10 mouse cellular contexts compared by ENCODE assay signal in the genomic region with DNA sequence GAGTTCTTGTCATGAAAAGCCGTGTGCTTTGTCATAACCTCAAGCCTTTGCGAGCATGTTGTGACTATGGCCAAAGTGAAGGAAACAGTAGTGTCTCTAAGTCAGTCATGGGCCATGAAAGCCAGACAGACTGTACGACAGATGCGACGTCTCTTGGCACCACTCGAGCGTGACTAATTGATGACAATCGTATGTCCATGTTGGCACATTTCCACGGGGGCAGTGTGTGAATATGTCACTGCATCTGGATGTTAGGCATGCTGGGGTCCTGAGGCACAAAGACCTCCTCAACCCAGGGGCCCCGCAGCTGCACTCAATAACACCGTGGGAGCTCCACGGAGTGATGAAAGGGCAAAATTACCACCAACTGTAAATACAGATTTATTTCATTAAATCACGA.
DNase-seq lines count a peak whose midpoint lies in the region; ATAC-seq and TF ChIP-seq lines count a peak whose summit lies in the region.
"Had no signal": no experiment of that assay in that cellular context is flagged by ENCODE, and none has a peak within 500 bp of the region (broad histone marks: within the 10 kb centered on the region; RNA-seq: fewer than 3 reads in every experiment).

No protein-coding gene starts in this region.

- no peak for TF ChIP-seq POLR2A in kidney, adult 2 months (IDR thresholded peaks at IDR 0.05; ENCODE audit: low read depth, low read length)

- no peak for TF ChIP-seq EP300 in liver, postnatal 0 days (IDR thresholded peaks at IDR 0.05; ENCODE audit: low read depth)

- H3K4me1 ChIP-seq in kidney, embryonic 16.5 days (ENCODE audit: insufficient read depth, low read length) = peaks cover 3% of the 10 kb centered on the region; the same call in 1 of the 2 replicates
- H3K4me1 ChIP-seq in kidney, adult 2 months (ENCODE audit: control insufficient read depth, insufficient read depth, low read length) = no peaks in the 10 kb centered on the region
- peaks cover 5% of the 10 kb centered on the region for H3K4me1 ChIP-seq in embryonic facial prominence, embryonic 13.5 days
- H3K4me1 ChIP-seq in hindbrain, embryonic 13.5 days (replicated peaks) = peaks cover 5% of the 10 kb centered on the region; the same call in 1 of the 2 replicates
- H3K4me1 ChIP-seq in liver, postnatal 0 days (ENCODE audit: insufficient read depth) = no peaks in the 10 kb centered on the region
- H3K4me1 ChIP-seq: liver, embryonic 13.5 days had no signal

- no peaks in the 10 kb centered on the region for H3K9me3 ChIP-seq in kidney, embryonic 16.5 days (ENCODE audit: low read length)
- no peaks in the 10 kb centered on the region for H3K9me3 ChIP-seq in embryonic facial prominence, embryonic 13.5 days
- no peaks in the 10 kb centered on the region for H3K9me3 ChIP-seq in hindbrain, embryonic 13.5 days
- H3K9me3 ChIP-seq in liver, postnatal 0 days (ENCODE audit: low read length) = no peaks in the 10 kb centered on the region
- H3K9me3 ChIP-seq: liver, embryonic 13.5 days had no signal

- no peaks in the 10 kb centered on the region for H3K27me3 ChIP-seq in kidney, embryonic 16.5 days (ENCODE audit: insufficient read depth, low read length)
- no peaks in the 10 kb centered on the region for H3K27me3 ChIP-seq in kidney, adult 2 months (replicated peaks; ENCODE audit: control insufficient read depth, insufficient read depth, low read length)
- no peaks in the 10 kb centered on the region for H3K27me3 ChIP-seq in embryonic facial prominence, embryonic 13.5 days
- no peaks in the 10 kb centered on the region for H3K27me3 ChIP-seq in hindbrain, embryonic 13.5 days
- no peaks in the 10 kb centered on the region for H3K27me3 ChIP-seq in liver, postnatal 0 days (ENCODE audit: insufficient read depth, low read length)
- H3K27me3 ChIP-seq: liver, embryonic 13.5 days had no signal

- no peak for TF ChIP-seq CTCF in kidney, adult 2 months (conservative IDR thresholded peaks at IDR 0.05; ENCODE audit: insufficient read depth, insufficient read length, low read depth, low read length)
- no peak for TF ChIP-seq CTCF in liver, postnatal 0 days (IDR thresholded peaks at IDR 0.05; ENCODE audit: low read depth)

- H3K4me2 ChIP-seq in kidney, embryonic 16.5 days (replicated peaks; ENCODE audit: low read depth, low read length) = no peak overlapping the region
- H3K4me2 ChIP-seq in embryonic facial prominence, embryonic 13.5 days = no peak overlapping the region
- no peak overlapping the region for H3K4me2 ChIP-seq in hindbrain, embryonic 13.5 days
- H3K4me2 ChIP-seq in liver, postnatal 0 days (ENCODE audit: low read depth, low read length) = no peak overlapping the region
- H3K4me2 ChIP-seq: liver, embryonic 13.5 days had no signal

- no peak overlapping the region for H3K4me3 ChIP-seq in kidney, embryonic 16.5 days (ENCODE audit: low read length)
- no peak overlapping the region for H3K4me3 ChIP-seq in kidney, adult 2 months (ENCODE audit: insufficient read depth, low read depth, low read length)
- no peak overlapping the region for H3K4me3 ChIP-seq in embryonic facial prominence, embryonic 13.5 days
- no peak overlapping the region for H3K4me3 ChIP-seq in hindbrain, embryonic 13.5 days
- H3K4me3 ChIP-seq in liver, postnatal 0 days (ENCODE audit: low read depth, low read length) = no peak overlapping the region
- H3K4me3 ChIP-seq: erythroblast, embryonic 14.5 days; liver, embryonic 13.5 days had no signal

- H3K27ac ChIP-seq in kidney, embryonic 16.5 days (ENCODE audit: low read length) = no peak overlapping the region
- H3K27ac ChIP-seq in kidney, adult 2 months (ENCODE audit: insufficient read depth, low read depth, low read length) = no peak overlapping the region
- no peak overlapping the region for H3K27ac ChIP-seq in embryonic facial prominence, embryonic 13.5 days
- no peak overlapping the region for H3K27ac ChIP-seq in hindbrain, embryonic 13.5 days
- no peak overlapping the region for H3K27ac ChIP-seq in liver, postnatal 0 days (ENCODE audit: low read depth)
- H3K27ac ChIP-seq: liver, embryonic 13.5 days had no signal

- 41% methylated on average over 13 of the region's 13 CpGs for WGBS in kidney, embryonic 16.5 days
- WGBS in kidney, adult 2 months = 45% methylated on average over 13 of the region's 13 CpGs
- 30% methylated on average over 13 of the region's 13 CpGs for WGBS in embryonic facial prominence, embryonic 13.5 days
- 43% methylated on average over 13 of the region's 13 CpGs for WGBS in hindbrain, embryonic 13.5 days
- 84% methylated on average over 13 of the region's 13 CpGs for WGBS in liver, postnatal 0 days (ENCODE audit: insufficient replicate concordance)

- DNase-seq in kidney, adult 2 months = no peak
- peak; percentile 9 for DNase-seq in lung, postnatal 36 days
- DNase-seq in urinary bladder, postnatal 10 days (ENCODE audit: low spot score) = no peak
- DNase-seq in urinary bladder, postnatal 14 days (ENCODE audit: low spot score) = no peak
- DNase-seq in liver, postnatal 0 days = no peak
- DNase-seq: liver, embryonic 13.5 days had no signal

- H3K36me3 ChIP-seq in kidney, embryonic 16.5 days (ENCODE audit: insufficient read depth, low read length) = peaks cover 31% of the 10 kb centered on the region
- peaks cover 6% of the 10 kb centered on the region for H3K36me3 ChIP-seq in kidney, adult 2 months (ENCODE audit: control insufficient read depth, insufficient read depth, low read length)
- peaks cover 45% of the 10 kb centered on the region for H3K36me3 ChIP-seq in embryonic facial prominence, embryonic 13.5 days
- peaks cover 46% of the 10 kb centered on the region for H3K36me3 ChIP-seq in hindbrain, embryonic 13.5 days
- peaks cover 41% of the 10 kb centered on the region for H3K36me3 ChIP-seq in liver, postnatal 0 days (replicated peaks; ENCODE audit: insufficient read depth, low read length)

- H3K9ac ChIP-seq in kidney, embryonic 16.5 days (replicated peaks; ENCODE audit: low read length) = no peak overlapping the region
- no peak overlapping the region for H3K9ac ChIP-seq in embryonic facial prominence, embryonic 13.5 days
- no peak overlapping the region for H3K9ac ChIP-seq in hindbrain, embryonic 13.5 days
- no peak overlapping the region for H3K9ac ChIP-seq in liver, postnatal 0 days (replicated peaks)
- H3K9ac ChIP-seq: liver, embryonic 13.5 days had no signal

- peak; percentile 79; the same call in 1 of the 2 replicates for ATAC-seq in kidney, embryonic 16.5 days (ENCODE audit: low FRiP score, low TSS enrichment)
- peak; percentile 20; the same call in 1 of the 2 replicates for ATAC-seq in embryonic facial prominence, embryonic 13.5 days (ENCODE audit: insufficient number of reproducible peaks, insufficient read depth, low FRiP score, low TSS enrichment, low read depth)
- ATAC-seq in hindbrain, embryonic 13.5 days (ENCODE audit: low FRiP score) = peak; percentile 77
- no peak for ATAC-seq in liver, postnatal 0 days
